Comparison of ENCODE assay signal across 8 mouse cellular contexts in the genomic region with DNA sequence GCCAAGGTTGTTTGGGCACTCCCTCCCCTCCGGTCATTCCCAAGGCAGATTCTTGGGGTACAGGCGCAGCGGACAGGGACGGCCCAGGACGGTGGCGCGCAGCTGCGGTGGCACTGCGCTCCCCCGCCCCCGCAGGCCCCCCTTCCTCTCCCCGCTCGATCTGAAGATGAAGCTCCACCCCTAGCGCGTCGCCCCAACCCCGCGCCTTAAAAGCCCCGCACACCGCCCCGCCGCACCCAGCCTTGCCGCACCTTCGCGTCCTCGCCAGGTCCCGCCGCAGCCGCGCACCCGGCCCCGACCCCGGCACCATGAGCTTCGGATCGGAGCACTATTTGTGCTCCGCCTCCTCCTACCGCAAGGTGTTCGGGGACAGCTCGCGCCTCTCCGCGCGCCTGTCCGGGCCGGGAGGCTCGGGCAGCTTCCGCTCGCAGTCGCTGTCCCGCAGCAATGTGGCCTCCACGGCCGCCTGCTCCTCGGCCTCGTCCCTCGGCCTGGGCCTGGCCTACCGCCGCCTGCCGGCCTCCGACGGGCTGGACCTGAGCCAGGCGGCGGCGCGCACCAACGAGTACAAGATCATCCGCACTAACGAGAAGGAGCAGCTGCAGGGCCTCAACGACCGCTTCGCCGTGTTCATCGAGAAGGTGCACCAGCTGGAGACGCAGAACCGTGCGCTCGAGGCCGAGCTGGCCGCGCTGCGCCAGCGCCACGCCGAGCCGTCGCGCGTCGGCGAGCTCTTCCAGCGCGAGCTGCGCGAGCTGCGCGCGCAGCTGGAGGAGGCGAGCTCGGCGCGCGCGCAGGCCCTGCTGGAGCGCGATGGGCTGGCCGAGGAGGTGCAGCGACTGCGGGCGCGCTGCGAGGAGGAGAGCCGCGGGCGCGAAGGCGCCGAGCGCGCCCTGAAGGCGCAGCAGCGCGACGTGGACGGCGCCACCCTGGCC. TPM values are rescaled to one million over a fixed set of nuclear protein-coding genes. Genes with fewer than 3 reads are reported as not detected.
A peak's percentile ranks its signal among the peaks of the same experiment; 100 is the strongest.
DNase-seq lines count a peak whose midpoint lies in the region; ATAC-seq and TF ChIP-seq lines count a peak whose summit lies in the region.

A gene (plus strand): TSS at position 252 of the 935 bp plus-strand sequence.
A gene (minus strand): TSS at position 707 of the 935 bp plus-strand sequence.

- no peak within 1 kb of the TSS for H3K27ac ChIP-seq in embryonic facial prominence, embryonic 12.5 days
- peak within 1 kb of the TSS; percentile 82 for H3K27ac ChIP-seq in hindbrain, embryonic 10.5 days
- no peak within 1 kb of the TSS for H3K27ac ChIP-seq in small intestine, adult 2 months (ENCODE audit: insufficient read depth, low read depth, low read length)

- H3K27me3 ChIP-seq in embryonic facial prominence, embryonic 12.5 days = peaks cover 68% of the 10 kb centered on the region
- H3K27me3 ChIP-seq in hindbrain, embryonic 10.5 days (ENCODE audit: insufficient read depth, poor library complexity, severe bottlenecking) = peaks cover 60% of the 10 kb centered on the region
- H3K27me3 ChIP-seq in small intestine, adult 2 months (ENCODE audit: control insufficient read depth, insufficient read depth, low read length) = peaks cover 33% of the 10 kb centered on the region

- H3K4me2 ChIP-seq in embryonic facial prominence, embryonic 12.5 days (replicated peaks) = peak within 1 kb of the TSS; percentile 70

- WGBS in embryonic facial prominence, embryonic 12.5 days = under 1% methylated on average over 115 of the region's 124 CpGs
- WGBS in hindbrain, embryonic 10.5 days = under 1% methylated on average over 124 of the region's 124 CpGs
- WGBS in small intestine, adult 2 months = under 1% methylated on average over 117 of the region's 124 CpGs

- peaks cover 19% of the 10 kb centered on the region for H3K4me1 ChIP-seq in embryonic facial prominence, embryonic 12.5 days
- H3K4me1 ChIP-seq in hindbrain, embryonic 10.5 days (replicated peaks) = peaks cover 45% of the 10 kb centered on the region
- H3K4me1 ChIP-seq in small intestine, adult 2 months (ENCODE audit: control insufficient read depth, insufficient read depth, insufficient read length, low read length) = peaks cover 10% of the 10 kb centered on the region

- H3K9me3 ChIP-seq in embryonic facial prominence, embryonic 12.5 days = no peaks in the 10 kb centered on the region
- no peaks in the 10 kb centered on the region for H3K9me3 ChIP-seq in hindbrain, embryonic 10.5 days

- DNase-seq in Muller cell, postnatal 12 days (ENCODE audit: inconsistent ontology term) = peak; percentile 69
- peak; percentile 63 to 72 for DNase-seq in adrenal gland, postnatal 36 days
- DNase-seq in hindbrain, embryonic 10.5 days (ENCODE audit: low spot score) = peak; percentile 65
- DNase-seq in left cerebral cortex, adult 18-20 months (ENCODE audit: low spot score in 2 of 2) = peak; percentile 74 to 80
- DNase-seq in mesoderm, embryonic 11.5 days (ENCODE audit: low read depth, low spot score) = peak; percentile 85
- no peak for DNase-seq in gastrocnemius, postnatal 25 days

- no peak for TF ChIP-seq CTCF in small intestine, adult 2 months (IDR thresholded peaks at IDR 0.05; ENCODE audit: extremely low read depth, insufficient read length, insufficient replicate concordance, low read depth, low read length)

- no peaks in the 10 kb centered on the region for H3K36me3 ChIP-seq in embryonic facial prominence, embryonic 12.5 days
- no peaks in the 10 kb centered on the region for H3K36me3 ChIP-seq in hindbrain, embryonic 10.5 days
- no peaks in the 10 kb centered on the region for H3K36me3 ChIP-seq in small intestine, adult 2 months (ENCODE audit: control insufficient read depth, insufficient read depth, low read length)

- H3K9ac ChIP-seq in embryonic facial prominence, embryonic 12.5 days = peak within 1 kb of the TSS; percentile 42

- peak within 1 kb of the TSS; percentile 50 for H3K4me3 ChIP-seq in embryonic facial prominence, embryonic 12.5 days
- H3K4me3 ChIP-seq in hindbrain, embryonic 10.5 days = peak within 1 kb of the TSS; percentile 62
- peak within 1 kb of the TSS; percentile 43 for H3K4me3 ChIP-seq in small intestine, adult 2 months (ENCODE audit: low read depth, low read length)

- peak; percentile 58; the same call in 1 of the 2 replicates for ATAC-seq in embryonic facial prominence, embryonic 12.5 days (ENCODE audit: insufficient number of reproducible peaks, insufficient read depth, low FRiP score, low TSS enrichment)

- no peak for TF ChIP-seq POLR2A in small intestine, adult 2 months (IDR thresholded peaks at IDR 0.05; ENCODE audit: low read depth, low read length)

RNA-seq across cellular contexts. Expression of the first gene that starts in this region (rescaled TPM):
- total RNA-seq in adrenal gland, postnatal 36 days (2021) = 1 to 10 TPM; 4.0 to 5.9 TPM
- polyA plus RNA-seq in embryonic facial prominence, embryonic 12.5 days (2016; fragmentation: Nextera tagmentation; extraction: Ambion mirVana) = 39.4 and 50.5 TPM in 2 replicates
- polyA plus RNA-seq in hindbrain, embryonic 10.5 days (2016; fragmentation: Nextera tagmentation; extraction: Ambion mirVana) = 75.7 and 248 TPM in 2 replicates
- 100 to 1,000 TPM; 208 to 220 TPM for total RNA-seq in left cerebral cortex, adult 18-20 months (2021)
- 0.39 and 0.53 TPM in 2 replicates for polyA plus RNA-seq in small intestine, adult 2 months (2012; rRNA removed)
- not detected for total RNA-seq in gastrocnemius, postnatal 25 days (2021)

RNA-seq across cellular contexts. Expression of the second gene that starts in this region (rescaled TPM):
- 10 to 100 TPM; 63.2 to 65.2 TPM for total RNA-seq in adrenal gland, postnatal 36 days (2021)
- polyA plus RNA-seq in embryonic facial prominence, embryonic 12.5 days (2016; fragmentation: Nextera tagmentation; extraction: Ambion mirVana) = 75.2 and 76.1 TPM in 2 replicates
- 65.1 and 69.6 TPM in 2 replicates for polyA plus RNA-seq in hindbrain, embryonic 10.5 days (2016; fragmentation: Nextera tagmentation; extraction: Ambion mirVana)
- 10 to 100 TPM; 78.9 to 82.6 TPM for total RNA-seq in left cerebral cortex, adult 18-20 months (2021)
- 4.4 and 6.1 TPM in 2 replicates for polyA plus RNA-seq in small intestine, adult 2 months (2012; rRNA removed)
- total RNA-seq in gastrocnemius, postnatal 25 days (2021) = 10 to 100 TPM; 17.0 to 23.6 TPM

Comparison
In these comparisons a context has a peak if more than half of its experiments do, and no peak if none do; other contexts are left out.
1. RNA of the first gene that starts in this region (total RNA-seq): 208 to 220 TPM in left cerebral cortex, adult 18-20 months; 4.0 to 5.9 TPM in adrenal gland, postnatal 36 days and not detected in gastrocnemius, postnatal 25 days; every median in the first group is over 10 times any median in the second.
2. RNA of the first gene that starts in this region (polyA plus RNA-seq): 75.7 to 248 TPM in hindbrain, embryonic 10.5 days and 39.4 to 50.5 TPM in embryonic facial prominence, embryonic 12.5 days; 0.39 to 0.53 TPM in small intestine, adult 2 months; every median in the first group is over 10 times any median in the second.
3. Peak in every context shown above with its lines, with median percentiles within 50 percentile points of each other: H3K4me3 ChIP-seq.